Mouse (Mus musculus) urinary bladder, adult 18-20 months (tissue): ENCODE measurements around the gene Ebf3.

Experiments
- DNase-seq, 2 experiments: peaks; one replicate each; pipeline ENCODE4 v3.0.0; 2022; ENCODE audit warnings: low spot score in 2 of 2, mixed read lengths in 2 of 2

The Ebf3 gene

GRCm38 (mm10) chr7:137312166-137312932, 1.9 kb downstream of the Ebf3 start:
- no peak for DNase-seq

DNA sequence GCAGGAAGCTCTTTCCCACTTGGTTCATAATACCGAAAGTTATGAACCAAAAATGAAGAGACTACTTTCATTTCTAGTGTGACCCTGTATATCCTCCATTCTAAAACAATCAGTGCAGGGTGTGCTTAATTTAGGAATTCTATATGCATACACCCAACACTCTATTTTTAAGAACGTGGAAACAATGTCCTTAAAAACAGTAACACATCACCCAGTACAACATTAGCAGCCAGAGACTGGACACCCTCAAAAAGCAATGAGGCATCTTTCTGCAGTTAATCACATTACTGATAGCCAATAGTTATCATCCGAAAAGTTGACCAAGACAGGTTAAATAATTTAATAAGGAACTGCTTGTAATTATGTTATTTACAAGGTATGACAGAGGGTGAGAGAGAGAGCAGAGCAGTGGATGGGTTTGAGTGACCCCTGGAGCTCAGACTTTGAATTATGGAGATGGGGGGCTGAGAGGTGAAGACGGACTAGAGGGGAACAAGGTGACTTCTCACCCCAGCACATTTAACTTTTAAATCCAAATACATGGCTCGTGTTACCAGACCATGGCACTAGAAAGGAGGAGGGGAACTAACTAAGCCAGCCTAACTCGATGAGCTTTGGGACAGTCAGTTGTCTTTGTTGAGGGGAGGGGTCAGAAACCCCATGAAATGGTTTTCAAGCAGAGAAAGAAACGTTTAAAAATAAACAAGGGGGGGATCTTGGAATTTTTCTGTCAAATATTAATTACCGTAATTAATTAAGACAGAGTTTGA, 2.7 kb downstream of the Ebf3 start:
- DNase-seq = no peak

- no peak for DNase-seq
These were observed 3.4 kb downstream of the Ebf3 start for GRCm38 (mm10) chr7:137310876-137311275.

- DNase-seq = no peak
These were observed 4.0 kb downstream of the Ebf3 start for GRCm38 (mm10) chr7:137310091-137310761.

- no peak for DNase-seq
These were observed 4.9 kb downstream of the Ebf3 start for GRCm38 (mm10) chr7:137309071-137310066.

- DNase-seq = no peak
These were observed 5.9 kb downstream of the Ebf3 start for GRCm38 (mm10) chr7:137308061-137309060.

- DNase-seq = no peak
These were observed 7.1 kb downstream of the Ebf3 start for GRCm38 (mm10) chr7:137307131-137307530.

- DNase-seq = no peak
These were observed 8.1 kb downstream of the Ebf3 start for GRCm38 (mm10) chr7:137306127-137306526.

DNA sequence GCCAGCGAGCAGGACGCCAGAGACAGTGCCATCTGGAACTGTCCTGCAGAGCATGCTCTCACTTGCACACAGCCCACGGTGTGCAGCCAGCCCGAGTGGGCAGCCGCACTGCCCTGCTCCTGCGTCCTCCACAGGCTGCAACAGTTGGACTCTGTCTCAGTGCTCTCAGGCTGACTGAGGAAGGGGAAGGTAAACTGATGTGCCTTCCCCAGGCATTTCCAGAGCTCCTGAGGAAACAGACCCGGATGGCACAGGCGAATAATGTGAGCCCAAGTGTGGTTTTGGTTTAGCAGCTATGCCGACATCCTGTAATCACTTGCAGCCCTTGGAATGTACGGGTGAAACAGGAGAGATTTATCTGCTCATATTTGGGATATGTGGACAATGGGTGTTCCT, 10.5 kb downstream of the Ebf3 start:
- DNase-seq = no peak

DNA sequence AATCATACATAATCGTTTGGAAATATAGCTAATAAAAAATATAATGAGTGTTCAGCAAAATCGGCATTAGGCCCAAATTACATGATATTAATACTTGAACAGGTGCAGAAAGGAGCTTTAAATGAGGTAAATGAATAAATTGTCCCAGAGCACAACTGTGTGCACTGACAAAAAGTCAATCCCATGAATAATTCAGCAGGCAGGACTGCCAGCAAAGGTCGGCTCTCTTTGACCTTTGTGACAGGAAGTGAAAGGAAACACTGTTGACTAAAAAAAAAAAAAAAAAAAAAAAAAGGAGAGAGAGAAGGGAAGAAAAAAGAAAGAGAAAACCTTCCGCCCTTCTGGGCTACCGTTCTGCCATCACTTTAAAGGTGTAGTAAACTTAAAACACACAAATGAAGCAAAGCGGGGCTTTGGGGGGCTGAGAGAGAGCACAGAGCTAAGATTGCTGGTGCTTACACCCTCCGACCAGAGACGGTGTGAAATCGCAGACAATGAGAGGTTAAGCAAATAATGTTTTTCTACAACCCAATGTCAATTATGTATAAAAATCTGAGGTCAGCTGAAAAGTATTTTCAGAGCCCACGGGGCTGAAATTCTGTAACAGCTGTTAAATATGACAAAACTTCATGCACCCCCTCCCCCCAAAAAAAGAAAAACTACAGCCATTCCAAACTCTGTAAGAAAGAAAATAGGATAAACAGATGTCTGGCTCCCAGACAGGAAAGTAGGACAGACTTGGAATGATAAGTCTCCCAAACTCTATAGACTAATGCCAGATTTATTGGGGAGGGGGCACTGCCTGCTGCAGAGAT, 11.1 kb downstream of the Ebf3 start:
- DNase-seq = no peak

GRCm38 (mm10) chr7:137302161-137302560, 12.1 kb downstream of the Ebf3 start:
- no peak for DNase-seq

DNA sequence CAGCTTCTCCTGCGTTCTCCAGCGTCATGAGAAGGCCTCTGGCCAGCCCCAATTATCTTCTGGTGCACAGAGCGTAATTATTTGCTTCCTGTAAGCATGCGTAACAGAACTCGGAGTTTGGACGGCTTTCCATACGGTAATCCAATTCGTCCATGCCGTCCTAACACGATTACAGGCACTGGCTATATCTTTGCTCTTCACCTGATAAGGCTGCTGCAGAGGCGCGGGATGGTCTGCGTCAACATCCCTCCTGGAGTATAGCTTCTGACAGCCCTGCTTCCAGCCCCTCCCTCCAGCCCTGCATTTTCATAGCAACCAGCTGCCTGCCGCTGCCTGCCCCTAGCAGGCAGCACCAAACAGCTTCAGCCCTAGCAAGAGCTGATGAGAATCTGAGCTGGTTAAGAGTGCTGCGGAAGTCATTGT, 12.9 kb downstream of the Ebf3 start:
- DNase-seq = no peak

GRCm38 (mm10) chr7:137300826-137301225, 13.4 kb downstream of the Ebf3 start:
- no peak for DNase-seq

DNA sequence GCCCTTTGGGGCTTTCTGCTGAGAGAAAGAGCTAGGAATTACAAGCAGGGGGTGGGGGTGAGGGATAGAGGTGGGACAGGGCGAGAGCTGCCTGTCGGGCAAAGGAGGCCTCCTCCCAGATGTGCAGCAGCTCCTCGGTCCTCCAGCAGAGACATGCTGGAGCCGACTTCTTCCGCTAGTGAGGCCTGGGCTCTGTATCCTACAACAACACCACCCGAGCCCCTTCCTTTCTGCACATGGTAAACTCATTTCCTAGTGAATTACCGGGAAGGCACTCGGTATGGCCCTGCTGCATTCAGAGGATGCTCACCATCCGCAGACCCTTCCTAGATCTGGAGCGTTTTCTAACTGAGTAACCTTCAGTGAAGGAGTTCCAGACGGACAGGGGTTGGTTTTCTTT, 14.1 kb downstream of the Ebf3 start:
- DNase-seq = no peak

GRCm38 (mm10) chr7:137297594-137298381, 16.5 kb downstream of the Ebf3 start:
- DNase-seq = no peak

DNA sequence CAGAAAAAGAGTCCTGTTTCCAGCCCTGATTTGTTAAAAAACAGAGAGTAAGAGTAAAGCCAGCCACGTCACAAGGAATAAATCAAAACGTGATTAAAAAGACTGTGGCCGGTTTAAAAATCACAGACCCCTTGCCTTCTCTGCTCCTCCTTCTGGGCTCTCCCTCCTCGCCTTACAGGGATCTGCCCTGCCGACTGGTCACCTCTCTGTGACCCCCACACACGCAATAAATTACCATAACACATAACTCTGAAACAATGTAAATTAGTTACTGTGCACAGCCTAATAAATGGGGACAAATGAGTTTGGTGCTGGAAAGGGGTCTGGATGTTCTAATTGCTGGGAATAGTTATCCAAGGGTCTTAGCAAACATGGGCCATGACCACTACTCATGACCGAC, 17.1 kb downstream of the Ebf3 start:
- DNase-seq = no peak

DNA sequence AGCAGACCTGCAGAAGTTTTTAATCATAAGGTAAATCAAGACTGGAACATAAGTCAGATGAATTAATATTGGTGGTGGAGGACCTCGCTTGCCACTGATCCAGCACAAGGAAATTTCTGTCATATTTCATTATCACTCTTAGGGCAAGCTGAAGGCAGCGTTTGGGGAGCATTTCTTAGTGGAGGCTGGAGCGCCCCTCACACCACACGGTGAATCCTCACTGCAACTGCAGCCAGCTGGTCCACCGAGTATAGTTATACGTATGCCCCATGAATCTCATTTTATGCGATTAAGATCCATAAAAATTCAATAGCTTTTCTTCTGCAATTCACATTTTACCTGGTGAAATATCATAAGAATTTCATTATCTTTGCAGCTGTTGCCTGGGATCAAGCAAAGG, 18.6 kb downstream of the Ebf3 start:
- DNase-seq = no peak

- no peak for DNase-seq
These were observed 19.8 kb downstream of the Ebf3 start for GRCm38 (mm10) chr7:137294446-137294845.
